Mouse (Mus musculus): ENCODE measurements around the gene Cntn3.

Cntn3 gene

DNA sequence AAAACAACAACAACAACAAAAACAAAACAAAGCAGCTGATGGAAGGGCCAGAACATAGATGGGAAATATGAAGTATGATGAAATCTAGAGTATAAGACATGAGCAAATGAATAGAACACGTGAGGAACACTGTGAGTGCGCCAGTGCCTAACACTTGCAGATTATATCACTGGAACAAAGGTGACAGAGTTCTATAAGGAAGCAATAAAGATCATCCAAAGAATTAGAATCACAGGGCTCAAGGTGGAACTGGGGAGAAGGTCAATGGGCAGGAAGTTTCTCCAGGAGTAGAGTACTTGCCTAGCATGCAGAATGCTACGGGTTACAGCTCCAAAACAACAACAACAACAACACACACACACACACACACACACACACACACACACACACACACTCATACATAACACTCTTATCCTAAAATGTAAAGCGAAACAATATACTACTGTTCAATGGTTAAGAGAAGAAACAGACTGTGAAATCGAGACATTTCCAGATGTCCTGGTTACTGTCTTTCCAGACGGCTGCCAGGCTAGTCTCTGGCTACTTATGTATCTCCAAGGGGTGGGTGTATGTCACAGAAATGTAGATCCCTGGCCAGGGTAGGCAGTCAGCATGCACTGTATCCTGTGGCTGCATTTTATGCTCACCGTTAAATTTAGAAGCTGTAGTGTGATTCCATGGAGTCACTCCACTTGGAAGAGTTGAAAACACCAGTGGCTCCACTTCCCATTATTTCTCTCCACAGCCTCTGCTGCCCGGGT lies 94.4 kb downstream of the Cntn3 start:
- DNase-seq (ENCODE audit: low spot score in 2 of 2), result no peak

DNA sequence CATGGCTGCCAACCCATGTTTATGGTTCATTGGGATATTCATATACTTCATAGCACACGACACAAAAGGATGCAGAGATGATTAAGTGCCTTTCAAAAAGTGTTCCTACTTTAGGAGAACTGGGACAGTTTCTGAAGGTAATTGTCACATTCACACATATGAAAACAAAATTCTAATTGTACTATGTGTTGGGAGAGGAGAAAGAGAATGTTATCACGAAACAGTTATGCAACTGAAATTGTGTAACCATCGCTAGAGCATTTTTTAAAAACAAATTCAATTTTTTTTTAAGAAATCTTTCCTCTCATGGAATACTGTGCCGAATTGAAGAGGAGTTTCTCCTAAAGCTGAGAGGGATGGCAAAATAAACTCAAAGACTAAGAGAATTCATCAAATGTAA lies 134.5 kb downstream of the Cntn3 start:
- DNase-seq (ENCODE audit: low spot score in 2 of 2), result no peak

DNA sequence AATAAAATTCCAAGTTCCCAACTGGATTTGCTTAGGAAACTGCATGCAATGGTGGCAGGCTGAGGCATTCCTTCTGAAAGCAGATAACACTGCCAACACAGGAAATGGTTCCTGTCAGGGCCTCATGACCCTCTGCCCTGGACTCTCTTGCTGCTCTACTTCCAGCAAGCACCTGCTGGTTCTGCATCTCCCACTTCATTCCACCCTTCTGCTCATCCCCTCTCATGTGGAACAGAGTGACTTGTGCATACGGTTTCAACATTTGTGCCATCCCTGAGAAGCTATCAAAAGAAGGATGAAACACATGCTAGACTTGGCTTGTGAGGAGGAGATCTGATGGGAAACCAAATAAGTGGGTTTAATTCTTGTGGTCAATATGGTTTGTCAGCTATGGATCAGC lies 145.4 kb downstream of the Cntn3 start:
- no peak for DNase-seq (ENCODE audit: low spot score in 2 of 2)

DNA sequence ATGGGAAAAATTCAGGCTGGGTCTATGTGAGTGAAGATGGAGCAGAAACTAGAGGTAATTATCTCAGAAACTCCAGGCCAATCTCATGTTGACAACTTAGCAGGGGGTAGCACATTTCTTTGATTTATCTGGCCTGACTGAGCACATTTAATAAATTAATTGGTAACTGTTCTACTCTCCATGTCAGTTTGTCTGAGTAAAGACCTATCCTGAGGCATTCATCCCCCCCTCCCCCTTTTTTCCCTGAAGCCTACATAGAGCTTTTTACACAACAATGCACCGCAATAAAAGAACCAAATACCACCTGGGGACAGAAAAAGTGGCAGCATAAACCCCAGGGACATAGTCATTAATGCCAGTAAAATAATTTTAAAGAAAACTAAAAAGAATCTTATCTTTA lies 151.1 kb downstream of the Cntn3 start:
- no peak for DNase-seq (ENCODE audit: low spot score in 2 of 2)

DNA sequence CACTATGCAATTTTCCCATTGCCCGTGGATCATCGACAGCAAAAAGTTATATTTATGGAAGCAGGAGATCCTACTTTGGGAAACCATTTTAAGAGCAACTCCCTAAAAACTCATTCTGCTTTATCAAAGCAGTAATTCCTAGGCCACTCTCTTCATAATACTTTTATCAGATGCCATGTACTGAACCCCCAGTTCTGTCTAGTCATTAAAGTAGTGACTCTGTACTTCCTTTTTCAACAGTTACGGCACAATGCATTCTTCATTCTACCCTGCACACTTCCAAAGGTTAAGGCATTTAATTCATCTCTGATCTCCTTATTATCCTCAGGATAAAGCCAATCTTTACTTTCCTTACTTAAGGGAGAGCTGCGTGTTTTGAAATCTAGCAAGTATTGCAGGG lies 184.3 kb downstream of the Cntn3 start:
- no peak for DNase-seq (ENCODE audit: low spot score in 2 of 2)

DNA sequence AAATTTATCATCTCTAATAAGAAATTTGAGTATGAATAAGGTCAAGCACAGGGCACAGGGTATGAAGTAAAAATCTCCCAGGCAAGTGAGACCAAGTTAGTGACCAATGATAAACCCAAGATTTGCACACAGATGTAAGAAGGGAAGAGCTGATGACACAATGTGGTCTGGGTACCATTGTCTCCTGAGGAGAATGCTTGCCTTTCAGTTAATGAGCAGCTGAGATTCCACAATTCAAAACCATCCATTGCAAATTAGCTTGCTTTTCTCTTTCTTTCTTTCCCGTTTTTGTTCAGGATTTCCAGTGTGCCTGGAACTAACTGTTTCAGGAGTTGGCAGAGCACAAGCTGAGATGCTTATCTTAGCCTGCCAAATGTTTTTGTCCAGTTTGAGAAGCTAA lies 200.8 kb downstream of the Cntn3 start:
- DNase-seq (ENCODE audit: low spot score in 2 of 2), result no peak

DNA sequence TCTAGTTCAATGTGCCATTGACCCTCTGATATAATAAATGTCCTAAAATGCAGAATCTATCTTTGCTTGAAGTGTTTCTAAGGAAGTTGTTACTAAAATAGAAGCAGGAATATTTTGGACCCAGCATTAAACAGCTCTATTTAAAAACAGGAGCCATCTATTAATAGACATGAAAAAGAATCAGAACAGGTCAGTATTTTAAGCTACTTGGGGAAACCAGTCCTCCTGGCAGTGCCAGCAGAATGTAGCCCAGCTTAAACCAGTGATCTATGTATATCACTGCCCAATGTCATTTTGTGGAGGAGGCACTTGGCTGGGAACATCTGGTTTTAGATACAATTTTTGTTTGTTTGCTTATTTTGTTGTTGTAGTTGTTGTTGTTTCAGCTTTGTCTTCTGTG lies 209.0 kb downstream of the Cntn3 start:
- DNase-seq (ENCODE audit: low spot score in 2 of 2), result no peak

DNA sequence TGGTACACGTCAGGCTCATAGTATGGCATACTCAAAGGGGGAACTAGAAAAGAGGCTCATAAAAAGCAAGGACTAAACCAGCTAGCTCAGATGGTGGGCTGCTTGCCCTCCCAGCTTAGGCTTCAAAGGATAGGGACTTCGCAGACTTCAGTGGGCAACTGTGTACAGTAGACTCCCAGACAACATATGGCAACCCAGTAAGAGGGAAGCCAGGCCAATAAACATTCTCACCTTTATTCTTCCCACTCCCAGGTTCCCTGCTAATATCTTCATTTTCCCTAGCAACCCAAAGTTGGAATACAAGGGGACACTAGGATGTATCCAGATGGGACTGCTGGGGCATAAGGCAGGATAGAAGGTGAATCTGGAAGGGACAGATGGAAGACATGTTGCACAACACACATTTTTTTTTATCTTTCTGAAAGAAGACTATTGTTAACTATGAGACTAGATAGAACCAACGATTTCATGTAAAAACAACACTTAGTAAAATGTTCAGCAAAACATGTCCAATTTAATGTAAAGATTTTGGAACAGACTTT lies 209.5 kb downstream of the Cntn3 start:
- DNase-seq (ENCODE audit: low spot score in 2 of 2), result no peak

DNA sequence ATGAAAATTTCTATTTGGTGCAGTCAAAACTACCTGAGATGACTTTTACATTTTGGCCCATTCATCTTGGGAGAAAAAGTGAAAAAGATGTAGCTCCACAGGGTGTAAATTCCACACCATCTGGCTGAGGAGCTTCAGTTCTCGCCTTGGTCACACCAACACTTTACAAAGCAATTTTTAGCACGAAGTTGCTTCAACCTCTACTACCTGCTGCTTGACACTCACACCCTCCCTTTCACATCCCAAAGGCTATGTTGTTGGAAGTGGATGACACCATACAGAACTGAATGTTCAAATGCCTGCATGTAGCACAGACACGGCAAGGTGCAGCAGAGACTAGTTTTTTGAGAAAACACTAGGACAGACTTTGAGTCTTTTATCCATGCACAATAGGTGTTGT lies 240.8 kb downstream of the Cntn3 start:
- no peak for DNase-seq (ENCODE audit: low spot score in 2 of 2)

DNA sequence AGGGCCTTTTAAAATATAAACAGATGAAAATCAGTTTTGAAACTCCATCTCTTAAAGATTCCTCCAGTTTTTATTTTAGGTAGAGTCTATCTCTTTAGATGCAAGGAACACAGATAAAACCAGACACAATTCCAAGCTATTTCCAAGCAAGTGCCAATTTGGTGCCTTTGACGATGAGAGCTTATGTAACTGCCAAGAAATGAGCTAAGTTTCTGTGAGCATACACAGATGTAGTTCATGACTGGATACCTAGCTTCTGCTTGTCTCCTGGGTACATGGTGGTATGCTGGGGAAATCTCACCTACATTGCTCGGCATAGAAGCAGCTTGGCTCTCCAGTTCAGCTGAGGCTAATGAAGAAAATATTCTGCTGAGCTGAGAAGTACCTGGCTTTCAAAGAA lies 246.2 kb downstream of the Cntn3 start:
- DNase-seq (ENCODE audit: low spot score in 2 of 2), result no peak

DNA sequence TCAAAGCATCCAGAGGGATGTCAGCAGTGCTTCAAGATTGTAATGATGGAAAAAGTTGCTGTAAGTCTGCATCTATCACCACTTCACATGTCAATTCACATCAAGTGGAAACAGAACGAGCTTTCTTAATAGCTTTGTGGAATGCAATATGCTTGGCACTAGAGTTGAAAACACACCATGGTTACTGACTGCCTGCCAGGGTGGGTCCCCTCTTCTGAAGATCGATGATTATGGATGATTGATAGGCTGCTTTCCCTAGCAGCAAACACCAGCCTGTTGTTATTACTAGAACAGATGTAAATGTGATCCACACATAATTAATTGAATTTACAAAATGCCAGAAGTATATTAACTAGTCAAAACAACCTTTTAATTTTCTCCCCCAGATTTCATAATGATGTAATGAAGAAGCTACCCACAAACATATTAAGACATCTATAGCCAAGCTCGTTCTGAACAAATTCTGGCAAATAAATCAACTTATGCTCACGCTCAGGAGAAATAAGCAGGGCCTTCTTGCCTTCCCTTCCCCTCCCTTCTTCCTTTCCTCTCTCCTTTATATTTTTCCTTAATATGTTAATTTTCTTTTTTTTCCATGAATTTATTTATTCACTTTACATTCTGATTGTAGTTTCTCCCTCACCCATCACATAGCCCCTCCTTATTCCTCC lies 250.2 kb downstream of the Cntn3 start:
- no peak for DNase-seq (ENCODE audit: low spot score in 2 of 2)

DNA sequence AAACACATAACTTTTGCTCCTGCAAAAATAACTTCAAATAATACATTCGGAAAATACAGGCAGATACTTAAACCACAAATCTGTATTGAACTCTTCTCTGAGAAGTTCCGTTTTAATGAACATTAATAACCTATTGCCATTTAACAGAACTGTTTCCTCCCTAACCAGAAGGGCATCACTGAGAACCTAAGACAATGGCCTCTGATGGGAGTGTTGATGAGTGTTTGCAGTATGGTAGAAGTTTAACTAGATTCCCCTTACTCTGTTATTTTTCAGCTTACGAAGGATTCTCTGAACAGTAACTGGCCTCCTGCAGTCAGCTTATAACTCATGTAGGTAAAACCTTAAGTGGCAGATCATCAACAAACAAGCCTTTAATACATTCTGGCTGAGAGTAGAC lies 253.1 kb downstream of the Cntn3 start:
- no peak for DNase-seq (ENCODE audit: low spot score in 2 of 2)

DNA sequence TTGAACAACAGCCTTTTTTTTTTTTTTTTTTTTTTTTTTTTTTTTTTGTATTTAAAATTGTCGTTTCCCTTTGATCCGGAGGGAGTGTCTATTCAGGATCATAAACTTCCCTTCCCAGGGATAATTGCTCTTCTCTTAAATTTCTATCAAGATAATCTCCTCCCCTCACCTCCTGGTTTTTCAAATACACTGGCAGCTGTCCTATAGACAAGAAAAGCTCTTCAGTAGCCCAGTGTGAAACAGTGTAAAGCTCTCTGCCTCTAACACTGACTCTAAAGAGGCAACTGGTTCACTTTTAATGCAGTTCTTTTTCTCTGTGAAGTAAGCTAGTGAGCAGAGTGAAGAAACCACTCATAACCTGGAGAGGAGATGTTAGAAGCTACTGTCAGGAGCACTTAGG lies 290.0 kb downstream of the Cntn3 start:
- DNase-seq (ENCODE audit: low spot score in 2 of 2), result no peak

DNA sequence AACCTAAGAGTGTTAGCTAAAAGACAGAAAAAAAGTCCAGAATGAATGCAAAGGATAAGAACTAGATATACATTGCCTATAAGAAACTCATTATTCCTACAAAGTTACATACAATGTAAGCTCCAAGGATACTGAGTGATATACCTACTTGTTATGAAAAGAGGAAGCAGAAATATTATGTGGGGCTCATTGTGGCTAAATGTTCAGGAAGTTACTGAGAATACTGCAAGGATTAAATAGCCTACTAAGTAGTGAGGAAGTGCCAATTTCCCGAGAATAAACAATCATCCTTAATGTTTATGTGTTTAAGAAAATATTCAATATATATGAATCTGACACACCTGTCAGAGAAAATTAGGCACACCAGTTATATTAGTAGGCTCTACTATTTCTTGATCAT lies 341.9 kb downstream of the Cntn3 start:
- no peak for DNase-seq (ENCODE audit: low spot score in 2 of 2)

DNA sequence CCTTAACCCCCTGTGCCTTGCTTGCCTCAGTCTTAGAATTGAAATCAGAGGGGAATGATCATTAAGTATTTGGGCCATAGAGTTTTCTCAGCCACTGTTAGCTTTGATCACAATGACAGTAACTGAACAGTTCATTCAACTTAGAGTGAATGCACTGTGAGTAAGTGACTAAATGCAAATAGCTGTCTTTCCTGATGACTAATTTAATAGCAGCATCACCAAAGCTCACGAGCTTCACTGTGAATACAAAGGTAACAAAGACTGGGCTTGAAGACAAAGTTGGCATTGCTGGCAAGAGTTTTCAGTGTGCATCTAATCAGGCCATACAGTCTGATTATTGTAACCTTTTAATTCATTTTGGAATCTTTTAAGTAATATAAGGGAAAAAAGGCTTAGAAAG lies 386.6 kb downstream of the Cntn3 start:
- DNase-seq (ENCODE audit: low spot score in 2 of 2), result no peak

DNA sequence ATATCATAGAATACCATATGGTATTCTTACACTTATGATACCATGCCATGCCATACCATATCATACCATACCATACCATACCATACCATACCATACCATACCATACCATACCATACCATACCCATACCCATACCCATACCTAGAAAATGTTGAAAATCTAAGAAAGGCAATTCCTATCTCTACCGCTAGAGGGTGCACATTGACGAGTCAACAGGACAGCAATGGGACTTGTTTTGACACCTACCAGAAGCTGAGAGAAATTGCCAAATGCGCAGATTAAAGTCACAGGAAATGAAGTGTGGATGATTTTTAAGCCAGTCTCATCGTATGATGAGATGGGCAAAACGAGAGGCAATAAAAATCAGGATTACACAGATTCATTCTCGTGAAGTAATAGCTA lies 402.0 kb downstream of the Cntn3 start:
- DNase-seq (ENCODE audit: low spot score in 2 of 2), result no peak

DNA sequence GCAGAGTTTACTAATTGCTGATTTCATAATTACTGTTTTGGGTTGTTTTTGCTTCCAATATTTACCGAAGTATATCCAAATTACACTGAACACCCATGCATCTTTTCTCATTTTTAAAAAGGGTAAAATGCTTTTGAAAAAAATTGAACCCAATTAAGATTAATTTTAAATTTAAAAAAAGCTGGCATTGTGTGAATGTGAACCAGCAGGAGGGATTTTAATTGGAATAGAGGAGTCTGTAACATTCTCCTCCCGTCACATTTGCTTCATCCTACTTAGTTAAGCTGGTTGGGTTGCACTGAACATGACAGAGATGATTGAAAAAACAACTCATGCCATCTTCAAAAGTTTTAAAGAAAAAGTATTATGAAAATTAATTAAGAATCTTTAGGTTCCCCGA lies 411.7 kb downstream of the Cntn3 start:
- no peak for DNase-seq (ENCODE audit: low spot score in 2 of 2)

DNA sequence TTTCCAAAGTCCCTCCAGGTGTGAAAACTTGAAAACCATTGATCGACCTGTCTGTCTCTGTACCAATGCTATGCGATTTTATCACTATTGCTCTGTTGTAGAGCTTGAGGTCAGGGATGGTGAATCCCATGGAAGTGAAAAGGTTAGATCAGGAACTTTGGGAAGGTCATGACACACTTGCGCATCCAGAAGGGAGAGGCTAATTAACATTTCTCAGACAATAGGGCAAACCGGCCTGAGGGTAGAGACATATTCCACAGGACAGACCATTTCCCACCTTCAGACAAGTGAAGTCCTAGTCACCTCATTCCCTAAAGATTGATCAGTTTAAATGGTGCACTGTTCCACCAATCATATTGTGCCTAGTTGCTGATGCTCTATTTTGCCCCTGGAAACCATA lies 451.2 kb downstream of the Cntn3 start:
- DNase-seq (ENCODE audit: low spot score in 2 of 2), result no peak

DNA sequence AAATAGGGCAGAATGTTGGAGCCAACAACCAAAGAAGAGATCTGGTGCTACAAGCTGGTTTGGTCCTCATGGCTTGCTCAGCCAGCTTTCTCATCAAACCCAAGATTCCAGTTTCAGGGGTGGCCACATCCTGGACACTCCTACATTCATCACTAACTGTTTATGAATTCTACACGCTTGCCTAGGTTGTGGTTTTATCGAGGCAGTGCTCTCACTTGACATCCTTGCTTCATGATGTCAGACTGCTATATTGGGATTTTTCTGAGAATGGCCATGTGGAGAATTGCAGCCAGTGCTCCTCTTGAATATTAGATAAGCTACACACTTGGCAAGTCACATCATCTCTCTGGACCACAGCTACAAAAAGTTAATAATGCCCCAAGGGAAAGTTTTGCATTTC lies 452.9 kb downstream of the Cntn3 start:
- no peak for DNase-seq (ENCODE audit: low spot score in 2 of 2)

DNA sequence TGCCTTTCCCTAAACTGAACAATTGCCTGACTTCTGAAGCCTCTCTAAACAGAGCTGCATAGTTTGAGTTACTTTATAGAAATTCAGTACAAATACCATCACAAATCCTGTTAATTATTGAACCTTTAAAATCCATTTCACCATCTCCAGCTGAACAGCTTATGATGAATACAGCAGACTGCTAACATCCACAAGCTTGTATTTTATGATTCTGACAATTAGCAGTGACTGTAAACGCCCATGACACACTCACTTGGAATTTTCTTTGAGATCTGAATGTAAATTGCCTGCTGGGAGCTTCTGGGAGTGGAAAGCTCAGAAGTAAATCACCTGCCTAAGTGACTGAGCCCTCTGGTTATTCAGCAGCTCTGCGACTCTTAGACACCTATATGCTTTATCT lies 459.3 kb downstream of the Cntn3 start:
- no peak for DNase-seq (ENCODE audit: low spot score in 2 of 2)
